Mouse (Mus musculus): ENCODE results near the gene Slc35b1.
"Not testable (repeated sequence)": the region's sequence is repeated elsewhere in the genome, so short reads cannot be mapped to it uniquely, and the experiment has no call there.

DNA sequence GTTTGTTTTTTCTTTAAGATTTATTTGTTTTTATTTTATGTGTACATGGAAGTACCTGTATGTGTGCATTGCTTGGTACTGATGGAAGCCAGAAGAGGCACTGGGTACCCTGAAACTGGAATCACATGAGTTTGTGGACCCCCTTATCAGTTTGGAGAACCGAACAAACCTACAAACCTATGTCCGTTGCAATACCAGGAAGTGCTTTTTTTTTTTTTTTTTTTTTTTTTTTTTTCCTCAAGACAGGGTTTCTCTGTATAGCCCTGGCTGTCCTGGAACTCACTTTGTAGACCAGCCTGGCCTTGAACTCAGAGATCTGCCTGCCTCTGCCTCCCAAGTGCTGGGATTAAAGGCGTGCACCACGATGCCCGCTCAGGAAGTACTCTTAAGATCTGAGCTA, 21.9 kb downstream of the Slc35b1 start:
- not testable (repeated sequence) for TF ChIP-seq BHLHE40 (IDR thresholded peaks at IDR 0.05; ENCODE audit: low read depth, low read length); POLR2AphosphoS2 (IDR thresholded peaks at IDR 0.05; ENCODE audit: low read depth, low read length); POLR2A (IDR thresholded peaks at IDR 0.05; ENCODE audit: low read depth, low read length); CTCF (conservative IDR thresholded peaks at IDR 0.05 in 1 of 2, IDR thresholded peaks at IDR 0.05 in 1 of 2; ENCODE audit: low read depth in 2 of 2, low read length in 2 of 2); CHD1 (IDR thresholded peaks at IDR 0.05; ENCODE audit: low read depth, low read length); USF1 (IDR thresholded peaks at IDR 0.05; ENCODE audit: low read depth, low read length); ZKSCAN1 (IDR thresholded peaks at IDR 0.05; ENCODE audit: borderline replicate concordance, low read depth, low read length); EP300 (IDR thresholded peaks at IDR 0.05; ENCODE audit: low read length); ZC3H11A (IDR thresholded peaks at IDR 0.05; ENCODE audit: low read depth, low read length); ETS1 (conservative IDR thresholded peaks at IDR 0.05; ENCODE audit: low read depth, low read length); SIN3A (IDR thresholded peaks at IDR 0.05; ENCODE audit: low read length); ZMIZ1 (IDR thresholded peaks at IDR 0.05; ENCODE audit: low read depth, low read length)

Measured in CH12.LX (cell line).